Mouse (Mus musculus) heart, embryonic 11.5 days (tissue): ENCODE measurements at regions not wholly inside any gene's neighbourhood (a gene's known extent, or its start where the extent isn't known, plus 50 kb on each side); places are given as distances from the start of the nearest gene placed in this dataset.

Experiments used
- ATAC-seq: fragments of 200-750 bp; cut with Nextera tagmentation; replicated peaks from 2 replicates; pipeline ENCODE4 v1.8.0; 2017; ENCODE audit warnings: moderate library complexity; ENCODE audit not compliant: insufficient number of reproducible peaks, low FRiP score, low TSS enrichment
- H3K27ac ChIP-seq: fragments of 300-500 bp; sonication (generic); 2 replicates; pipeline ENCODE4 v1.5.1; 2014; ENCODE audit warnings: mild to moderate bottlenecking, low read depth, low read length
- H3K27me3 ChIP-seq: fragments of 300-500 bp; sonication (generic); 2 replicates; pipeline ENCODE4 v1.6.1; 2014; ENCODE audit warnings: mild to moderate bottlenecking, low read length, mixed read lengths; ENCODE audit not compliant: control insufficient read depth, insufficient read depth
- H3K36me3 ChIP-seq: fragments of 300-500 bp; sonication (generic); 2 replicates; pipeline ENCODE4 v1.6.1; 2014; ENCODE audit warnings: mild to moderate bottlenecking, low read length, moderate library complexity, mixed read lengths; ENCODE audit not compliant: control insufficient read depth, insufficient read depth
- H3K4me1 ChIP-seq: fragments of 300-500 bp; sonication (generic); 2 replicates; pipeline ENCODE4 v1.6.1; 2014; ENCODE audit warnings: low read length; ENCODE audit not compliant: control insufficient read depth, insufficient read depth
- H3K4me2 ChIP-seq: fragments of 300-500 bp; sonication (generic); 2 replicates; pipeline ENCODE4 v1.6.1; 2014; ENCODE audit warnings: mild to moderate bottlenecking, moderate library complexity
- H3K4me3 ChIP-seq: fragments of 300-500 bp; sonication (generic); 2 replicates; pipeline ENCODE4 v1.5.1; 2014; ENCODE audit warnings: low read depth, low read length
- H3K9ac ChIP-seq: fragments of 300-500 bp; sonication (generic); 2 replicates; pipeline ENCODE4 v1.6.1; 2014; ENCODE audit warnings: mild to moderate bottlenecking, low read depth, low read length, moderate library complexity
- H3K9me3 ChIP-seq: fragments of 300-500 bp; sonication (generic); replicated peaks from 2 replicates; pipeline ENCODE4 v1.6.1; 2016; ENCODE audit warnings: low read length; ENCODE audit not compliant: control insufficient read depth
- WGBS: fragments of 180-500 bp; shearing (Covaris S2); extraction: QIAGEN DNeasy Blood & Tissue Kit; methylation state at CpG from one replicate; pipeline ENCODE4 v1.1.7; 2014; ENCODE audit not compliant: insufficient replicate concordance; 5-methylcytosine and 5-hydroxymethylcytosine counted together

DNA sequence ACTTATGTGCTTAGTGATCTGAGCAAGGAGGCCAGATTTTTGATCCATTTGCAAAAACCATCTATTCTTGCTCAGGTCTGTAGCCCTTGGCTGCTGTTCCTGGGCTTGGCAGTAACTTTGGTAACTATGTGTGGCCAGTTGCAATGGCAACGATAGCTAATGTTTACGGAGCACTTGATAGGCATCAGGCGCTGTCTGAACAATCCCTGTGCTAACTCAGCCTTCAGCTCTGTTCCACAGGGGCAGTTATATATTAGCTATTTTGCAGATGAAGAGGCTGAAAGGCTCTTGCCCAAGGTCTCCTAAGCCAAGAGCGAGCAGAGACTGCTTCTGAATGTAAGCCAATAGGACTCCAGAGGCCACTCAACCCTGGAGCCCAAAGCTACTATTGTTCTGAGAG is 55.1 kb upstream of the Igfbp5 start:
- no peak overlapping the region for H3K27ac ChIP-seq

More for the DNA sequence above, 55.1 kb upstream of the Igfbp5 start:
- no peaks in the 10 kb centered on the region for H3K4me1 ChIP-seq
- H3K9me3 ChIP-seq, result no peaks in the 10 kb centered on the region
- no peak overlapping the region for H3K4me3 ChIP-seq
- H3K36me3 ChIP-seq, result no peaks in the 10 kb centered on the region
- no peak for ATAC-seq
- H3K27me3 ChIP-seq, result no peaks in the 10 kb centered on the region
- no peak overlapping the region for H3K4me2 ChIP-seq
- 79% methylated on average over 4 of the region's 4 CpGs for WGBS
- H3K9ac ChIP-seq, result no peak overlapping the region
